Mouse (Mus musculus) megakaryocyte progenitor cell, adult 5-6 weeks (primary cell): ENCODE results near the gene Frmd8. TPM values are rescaled to one million over a fixed set of nuclear protein-coding genes. Genes with fewer than 3 reads are reported as not detected.
A peak's percentile ranks its signal among the peaks of the same experiment; 100 is the strongest.

Source experiments
- ATAC-seq: replicated peaks from 2 replicates; pipeline ENCODE4 v1.8.0; 2016; ENCODE audit warnings: mild to moderate bottlenecking, moderate TSS enrichment, inconsistent platforms; ENCODE audit not compliant: poor library complexity
- total RNA-seq, 2 experiments: library from RNA; stranded (forward) in 1 of 2; stranded (reverse) in 1 of 2; fragments of 157-497, 149-512 nt in 1 of 2; fragments of 200-1000 nt in 1 of 2; gene quantifications; 2 replicates each; pipeline versions ENCODE4 v1.2.3 to v1.2.4; 2015 to 2017

Gene Frmd8
- total RNA-seq, 2 experiments from 2014 or later, result 16.2 to 16.3 TPM

DNA sequence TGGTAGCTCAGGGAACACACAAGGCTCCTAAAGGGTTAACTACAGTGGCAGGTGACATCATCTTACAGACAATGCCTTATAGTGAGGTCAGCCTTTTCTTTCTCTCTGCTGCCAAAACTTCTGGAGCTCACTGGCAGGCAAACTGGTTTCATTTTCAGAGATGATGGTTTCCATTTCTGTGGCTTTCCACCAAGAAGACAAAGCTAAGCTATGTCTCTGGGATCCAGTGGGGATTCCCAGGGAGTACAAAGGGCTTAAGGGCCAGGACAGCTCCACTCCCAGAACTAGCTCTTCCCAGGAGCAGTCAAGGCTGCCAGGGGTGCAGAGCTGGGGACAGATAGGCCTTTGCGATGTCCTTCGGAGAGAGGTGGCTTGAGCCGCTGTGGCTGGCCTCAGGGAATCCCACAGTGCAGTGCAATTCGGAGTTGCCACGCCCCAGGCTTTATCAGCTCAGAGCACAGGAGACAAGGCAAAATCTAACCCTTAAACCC, 23.5 kb downstream of the Frmd8 start:
- ATAC-seq, result no peak

DNA sequence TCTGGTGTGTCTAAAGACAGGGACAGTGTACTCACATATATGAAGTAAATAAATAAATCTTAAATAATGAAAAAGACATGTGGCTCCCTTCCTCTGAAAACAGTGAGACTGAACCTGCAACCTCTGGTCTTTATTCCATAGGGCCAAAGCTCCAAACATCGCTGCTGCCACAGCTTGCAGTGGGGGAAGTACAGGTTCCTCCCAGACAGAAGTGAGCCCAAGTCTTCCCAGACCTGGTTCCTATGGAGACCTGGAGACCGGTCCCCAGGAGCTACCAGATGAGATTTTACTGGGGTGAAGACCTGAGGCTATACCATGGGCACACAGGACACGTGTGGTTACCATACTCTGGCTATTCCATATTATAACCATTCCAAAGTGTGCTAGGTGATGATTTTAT, 24.2 kb downstream of the Frmd8 start:
- no peak for ATAC-seq

DNA sequence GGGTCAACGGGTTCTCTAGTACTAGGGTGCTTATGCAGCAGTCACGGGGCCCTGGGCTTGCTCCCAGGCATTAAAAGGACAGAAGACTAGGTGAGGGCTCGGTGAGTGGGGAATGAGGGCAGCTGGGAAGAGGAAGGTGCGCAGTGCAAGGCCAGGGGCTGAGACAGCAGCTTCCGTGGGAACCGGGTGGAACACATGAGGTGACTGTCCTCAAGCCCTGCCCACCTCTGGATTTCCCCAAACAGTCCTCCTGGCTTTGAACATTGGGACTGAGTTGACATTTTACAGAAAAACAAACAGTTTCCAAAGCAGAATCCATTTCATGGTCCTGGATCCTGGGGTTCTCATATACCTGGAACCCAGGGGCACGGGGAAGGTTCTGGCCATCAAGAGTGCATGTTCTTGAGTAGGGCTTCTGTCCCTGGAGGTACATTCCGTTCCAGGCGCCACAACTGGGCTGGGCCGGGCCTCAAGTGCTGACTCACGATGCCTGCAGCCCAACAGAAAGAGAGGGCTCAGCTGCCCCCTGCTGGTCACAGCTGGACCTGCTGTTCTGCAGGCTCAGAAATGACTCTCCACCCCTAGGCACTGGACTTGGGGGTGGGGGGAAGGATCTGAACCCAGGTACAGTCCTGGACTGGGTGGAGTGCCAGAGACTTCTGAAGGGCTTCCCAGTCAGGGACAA, 25.1 kb downstream of the Frmd8 start:
- peak; percentile 49 for ATAC-seq

DNA sequence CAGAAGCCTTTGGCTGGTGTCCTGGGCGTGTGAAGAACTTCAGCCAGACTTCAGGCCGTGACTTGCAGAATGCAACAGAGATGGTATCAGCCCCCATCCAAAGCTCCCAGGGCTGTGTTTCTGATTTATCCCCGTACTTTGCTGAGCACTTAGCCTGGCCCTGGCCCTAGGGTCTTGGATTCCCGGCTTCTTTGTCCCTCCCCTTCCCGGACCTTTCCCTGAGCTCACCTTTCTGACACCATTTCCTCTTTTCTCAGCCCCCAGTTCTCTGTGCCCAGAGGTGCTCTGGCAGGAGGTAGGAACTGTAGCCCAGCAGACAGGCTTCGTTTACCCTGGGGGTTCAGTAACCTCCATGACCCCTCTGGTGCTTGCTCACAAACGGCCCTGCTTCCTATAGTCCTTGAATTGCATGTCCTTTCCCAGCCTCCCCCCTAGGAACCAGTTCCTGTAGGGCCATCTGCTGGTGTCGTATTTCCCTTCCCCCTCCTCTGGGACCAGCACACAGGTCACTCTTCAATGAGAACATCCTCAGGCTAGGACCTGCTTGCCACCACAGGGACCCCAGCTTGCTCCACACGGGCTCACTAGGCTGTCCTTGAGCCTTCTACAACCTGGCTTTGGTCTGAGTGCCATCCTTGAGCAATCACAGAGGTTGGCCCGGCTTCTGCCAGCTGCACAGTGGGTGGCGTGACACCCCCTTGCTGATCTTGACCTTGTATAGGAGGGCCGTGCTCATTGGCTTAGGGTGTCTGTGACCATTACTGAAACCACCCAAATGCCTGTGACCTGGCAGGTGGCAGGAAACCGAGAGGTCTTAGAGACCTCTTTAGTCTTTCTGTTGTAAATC, 26.0 kb downstream of the Frmd8 start:
- ATAC-seq, result no peak

DNA sequence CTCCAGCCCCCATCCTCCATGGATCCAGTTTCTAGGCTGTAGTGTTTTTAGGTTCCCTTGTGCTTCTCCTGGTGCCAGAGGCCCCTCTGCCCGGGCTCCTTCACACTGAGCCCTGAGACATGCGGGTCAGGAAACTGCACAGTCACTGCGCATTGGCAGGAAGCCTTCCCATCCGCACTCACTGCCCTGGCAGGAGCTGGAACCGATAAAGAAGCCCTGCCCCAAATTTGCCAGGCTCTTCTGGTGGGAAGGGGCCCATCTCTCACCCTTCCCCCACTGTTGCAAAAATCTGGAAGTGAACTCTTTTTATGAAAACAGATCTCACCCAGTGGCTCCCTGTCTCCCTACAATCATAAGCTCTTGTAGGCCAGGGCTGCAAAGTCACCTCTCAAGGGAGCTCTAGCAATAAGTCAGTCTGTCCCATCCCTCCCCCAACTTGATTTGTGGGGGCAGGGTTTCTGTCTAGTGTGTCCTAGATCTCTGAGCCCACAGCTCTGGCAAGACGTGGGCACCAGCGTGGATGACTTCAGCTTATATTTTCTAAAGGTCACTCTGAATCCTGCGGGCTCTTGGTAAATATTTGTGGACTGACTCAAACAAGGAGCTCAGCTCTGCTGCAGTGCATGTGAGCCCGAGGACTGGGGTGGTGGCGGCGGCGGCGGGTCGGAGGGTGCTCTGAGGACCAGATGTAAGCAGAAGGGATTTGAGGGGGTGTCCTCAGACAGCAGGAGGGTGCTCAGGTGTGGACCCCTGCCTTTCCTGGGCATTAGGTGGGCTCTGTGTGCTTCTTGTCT, 26.8 kb downstream of the Frmd8 start:
- 0 out of 2 replicates have a peak, but pooled peaks have one; percentile 12 for ATAC-seq

DNA sequence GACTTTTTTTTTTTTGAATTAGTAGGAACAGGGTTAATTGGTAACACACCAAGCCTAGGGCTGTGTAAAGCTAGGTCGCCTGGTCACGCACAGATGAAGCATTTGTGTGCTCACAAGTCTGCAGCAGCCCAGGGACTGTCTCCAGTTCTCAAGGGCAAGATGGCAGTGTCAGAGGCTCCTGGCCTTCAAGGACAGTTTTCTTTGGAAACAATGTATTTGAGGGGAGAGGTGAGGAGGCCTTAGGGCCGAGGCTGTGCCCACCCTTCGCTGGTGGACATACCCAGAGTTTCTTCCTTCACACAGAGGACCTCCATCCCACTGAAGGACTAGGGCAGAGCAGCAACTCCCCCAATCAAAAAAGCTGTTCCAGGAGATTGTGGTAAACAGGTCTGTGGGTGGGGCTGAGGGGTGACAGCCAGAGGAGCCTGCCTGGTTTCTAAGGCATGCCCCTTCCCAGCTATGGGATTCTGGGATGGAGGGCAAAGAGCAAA, 27.7 kb downstream of the Frmd8 start:
- ATAC-seq, result no peak

DNA sequence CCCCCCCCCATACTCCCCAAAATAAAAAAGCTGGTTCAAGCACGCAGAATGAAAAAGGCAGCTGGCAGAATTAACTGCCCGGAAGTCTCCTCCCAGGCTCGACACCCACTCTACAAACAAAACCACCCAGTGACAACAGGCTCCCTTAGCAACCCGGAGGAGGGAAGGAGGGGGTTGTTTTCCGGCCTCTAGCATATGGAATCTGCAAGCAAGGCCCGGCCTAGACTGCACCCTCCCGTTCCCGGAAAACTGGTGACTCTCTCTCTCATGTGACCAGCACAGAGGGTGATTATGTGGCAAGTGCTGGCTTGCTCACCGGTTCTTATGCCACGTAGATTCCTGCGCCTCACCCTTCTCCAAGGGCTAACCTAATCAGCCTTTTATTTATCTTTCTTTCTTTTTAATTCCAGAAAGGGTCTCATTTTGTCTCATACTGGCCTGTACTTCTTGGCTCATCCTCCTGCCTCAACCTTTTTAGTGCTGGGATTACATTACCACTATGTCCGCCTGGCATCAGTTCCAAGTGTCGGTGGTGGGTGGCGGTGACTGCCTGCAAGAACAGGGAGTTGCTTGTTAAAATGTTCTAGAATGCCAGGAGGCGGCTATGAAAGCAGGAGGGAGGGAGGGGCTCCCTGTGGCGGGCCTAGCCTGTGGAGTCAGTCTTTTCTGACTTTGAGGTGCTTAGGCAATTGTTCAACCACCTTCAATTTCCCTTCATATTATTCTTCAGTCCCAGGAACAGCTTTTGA, 28.3 kb downstream of the Frmd8 start:
- ATAC-seq, result peak; percentile 6

DNA sequence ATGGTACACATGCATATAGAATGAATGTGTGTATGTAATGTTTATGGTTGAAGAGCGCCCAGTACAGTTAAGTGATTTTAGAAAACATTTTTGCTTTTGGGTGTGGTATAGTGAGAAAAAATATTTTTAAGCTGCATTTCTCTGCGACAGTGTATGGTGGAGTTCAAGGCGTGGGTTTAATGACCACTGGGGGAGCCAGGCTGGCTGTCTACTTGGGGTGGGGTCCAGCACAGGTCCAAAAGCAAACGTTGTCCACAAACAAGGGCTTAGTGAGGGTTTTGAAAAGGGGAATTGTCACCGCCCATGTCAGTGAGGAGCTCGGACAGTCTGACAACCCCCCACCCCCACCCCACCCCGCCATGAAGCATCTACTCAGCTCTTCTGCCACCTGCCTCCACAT, 28.9 kb downstream of the Frmd8 start:
- ATAC-seq, result no peak

DNA sequence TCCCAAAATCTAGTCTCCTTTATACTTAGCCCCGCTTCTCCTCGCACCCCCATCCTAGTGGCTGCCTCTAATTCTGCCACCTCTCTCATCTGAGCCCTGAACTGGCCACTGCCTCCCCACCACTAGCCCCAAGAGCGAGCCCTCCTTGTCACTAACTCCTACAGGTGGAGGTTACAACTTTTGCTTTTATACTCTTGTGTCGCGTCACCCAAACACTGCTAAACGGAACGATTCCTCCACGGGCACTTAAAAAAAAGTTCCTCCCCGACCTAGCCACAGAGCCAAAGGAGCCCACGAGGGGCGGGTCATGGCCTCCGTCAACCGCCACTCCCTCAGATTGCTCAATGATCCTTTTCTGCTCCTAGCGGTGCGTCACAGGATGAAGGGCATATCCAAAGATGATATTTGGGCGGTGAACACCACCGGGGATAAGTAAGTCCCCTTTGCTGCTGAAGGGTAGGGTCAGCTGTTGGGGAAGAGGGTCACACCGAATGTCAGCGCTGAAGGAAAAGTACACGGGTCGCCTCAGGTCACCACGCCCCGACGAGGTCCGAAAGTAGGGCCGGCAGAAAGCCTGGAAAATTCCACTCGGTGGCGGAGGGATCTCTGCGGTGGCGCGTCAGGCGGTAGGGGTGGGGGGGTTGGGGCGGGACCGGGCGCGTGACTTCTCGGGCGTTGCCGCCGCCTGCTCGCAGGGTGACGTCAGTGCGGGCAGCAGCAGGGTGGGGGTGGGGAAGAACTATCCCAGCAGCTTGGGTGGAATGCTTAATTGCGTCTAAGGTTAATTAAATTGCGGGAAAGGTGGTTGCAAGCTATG, 29.5 kb downstream of the Frmd8 start:
- ATAC-seq, result peak; percentile 29

DNA sequence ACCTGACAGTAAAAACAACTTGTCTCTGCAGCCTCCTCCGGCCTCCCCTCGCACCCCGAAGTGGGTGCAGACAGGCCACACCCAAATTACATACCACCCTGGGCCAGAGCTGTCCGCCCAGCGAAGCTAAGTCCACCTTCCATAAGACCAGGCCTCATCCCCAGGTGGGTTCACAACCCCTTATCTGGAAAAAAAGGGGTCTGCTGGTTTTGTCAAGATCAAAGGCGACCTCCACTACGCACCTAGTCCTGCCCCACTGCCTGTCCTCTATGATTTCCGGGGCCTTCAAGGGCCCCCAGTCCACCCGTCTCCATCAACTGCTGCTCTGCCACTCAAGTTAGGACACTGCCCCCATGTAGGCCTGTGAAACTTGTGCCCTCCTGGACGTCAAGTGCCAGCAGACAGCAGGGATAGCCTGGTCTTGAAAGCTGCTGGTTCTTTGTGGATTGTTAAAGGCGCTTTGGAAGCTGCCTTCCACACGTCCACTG, 30.2 kb downstream of the Frmd8 start:
- ATAC-seq, result peak; percentile 12

DNA sequence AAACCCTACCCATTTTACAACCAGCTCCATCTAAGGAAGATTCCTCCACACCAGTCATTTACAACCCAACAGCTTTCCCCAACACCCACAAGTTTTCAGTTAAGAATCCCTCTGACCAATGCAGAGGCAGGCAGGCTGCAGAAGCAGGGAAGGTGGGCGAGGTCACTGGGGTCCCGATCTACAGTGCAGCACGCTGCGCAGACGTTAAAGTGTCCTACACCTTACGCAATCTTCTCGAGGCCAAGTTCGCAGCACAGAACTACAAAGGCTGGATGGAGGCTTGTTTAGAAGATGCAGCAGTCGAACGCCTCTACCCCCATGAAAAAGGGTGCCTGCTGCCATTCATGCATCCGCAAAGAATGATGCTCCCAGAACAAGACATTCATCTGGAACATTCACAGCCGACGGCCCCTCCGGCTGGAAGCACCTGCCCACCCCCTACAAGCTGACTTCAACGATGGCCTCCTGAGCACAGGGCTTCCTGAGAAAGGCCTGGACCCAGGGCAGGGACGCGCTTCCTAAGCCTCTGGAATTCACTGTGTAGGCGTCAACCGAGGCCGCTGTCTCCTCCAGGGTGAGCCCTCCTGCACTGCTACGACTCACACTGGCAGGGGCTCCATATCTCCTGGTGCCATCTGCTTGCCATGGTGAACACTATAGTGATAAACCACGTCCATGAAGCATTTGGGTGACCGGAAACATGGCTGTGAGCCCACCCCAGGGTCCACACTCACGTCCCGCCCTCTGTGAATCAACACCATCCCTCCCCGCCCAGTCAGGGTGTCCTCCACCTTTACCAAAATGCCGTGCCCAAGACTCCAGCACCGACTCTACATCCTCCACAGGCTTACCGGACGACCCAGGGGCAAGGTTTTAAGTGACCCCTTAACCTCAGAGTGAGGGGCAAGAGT, 31.0 kb downstream of the Frmd8 start:
- ATAC-seq, result 0 out of 2 replicates have a peak, but pooled peaks have one; percentile 2

DNA sequence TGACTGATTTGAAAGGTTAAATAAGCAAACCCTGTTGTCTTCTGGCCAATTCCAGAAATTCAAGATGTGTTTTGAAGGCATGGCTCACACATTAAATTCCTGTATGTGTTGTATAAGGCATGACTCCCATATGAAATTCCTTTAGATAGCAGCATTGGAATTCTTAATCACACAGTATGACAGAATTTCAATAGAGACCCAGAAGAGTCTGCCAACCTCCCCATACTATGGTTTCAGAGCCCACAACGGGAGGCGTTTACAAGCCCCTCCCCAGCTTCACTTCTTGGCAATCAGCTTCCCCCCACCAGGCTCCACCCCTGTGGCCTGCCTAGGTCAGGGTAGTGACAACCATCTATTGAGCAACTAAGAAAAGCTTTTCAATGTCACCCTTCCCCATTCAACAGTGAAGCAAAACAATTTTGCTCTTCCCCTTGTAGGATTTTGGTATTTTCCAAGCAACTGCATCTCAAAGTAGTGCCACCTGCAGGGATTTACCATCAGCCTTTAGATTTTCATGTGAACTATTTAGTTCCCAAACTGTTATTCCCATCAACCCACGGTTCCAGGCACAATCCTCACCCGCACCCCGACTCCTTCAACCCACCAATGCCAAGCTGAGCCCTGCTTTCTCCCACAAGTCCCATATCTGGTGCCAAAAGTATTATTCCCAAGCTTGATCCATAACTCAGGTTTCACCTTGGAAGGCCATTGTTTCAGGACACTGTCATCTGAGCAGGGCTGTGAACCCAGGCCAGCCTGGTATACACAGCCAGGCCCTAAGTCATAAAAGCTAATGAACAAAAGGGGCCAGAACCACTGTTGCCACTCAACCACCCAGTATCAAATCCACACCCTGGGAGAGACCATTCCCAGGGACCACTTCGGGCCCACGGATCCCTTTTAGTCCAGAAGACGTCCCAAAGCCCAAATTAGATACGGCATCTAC, 32.0 kb downstream of the Frmd8 start:
- no peak for ATAC-seq

DNA sequence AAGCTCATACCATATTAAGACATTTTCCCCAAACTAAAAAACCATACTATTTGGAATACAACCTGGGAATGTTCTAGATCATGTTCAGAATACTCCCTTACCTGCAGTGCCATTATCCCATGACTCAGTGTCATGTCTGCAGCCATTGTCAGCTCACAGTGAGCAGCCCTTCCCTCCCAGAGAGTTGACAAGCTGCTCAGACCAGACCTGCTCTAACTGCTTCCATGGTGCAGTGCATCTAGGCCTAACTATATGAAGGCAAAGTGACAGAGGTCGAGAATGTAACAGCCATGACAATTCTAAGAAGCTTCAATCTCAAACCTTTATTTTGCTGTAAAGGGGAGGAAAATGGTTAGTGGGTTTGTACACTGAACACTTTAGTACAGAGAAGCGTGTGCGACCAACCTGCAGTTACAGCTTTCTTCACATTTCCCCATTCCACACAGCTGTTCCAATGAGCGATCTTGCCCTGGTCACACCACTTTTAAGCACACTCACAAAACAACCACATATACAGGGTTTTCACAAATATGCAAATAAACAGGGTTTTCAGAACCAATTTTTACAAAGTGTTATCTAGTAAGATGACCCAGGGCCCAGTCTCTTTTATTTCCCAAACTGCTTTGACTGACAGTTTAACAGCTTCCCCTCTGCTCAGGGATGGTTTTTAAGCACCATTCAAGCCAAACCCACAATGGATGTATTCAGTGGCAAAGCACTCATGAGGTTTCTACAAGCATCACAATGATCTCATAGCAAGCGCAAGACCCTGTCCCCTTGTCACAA, 32.9 kb downstream of the Frmd8 start:
- no peak for ATAC-seq

DNA sequence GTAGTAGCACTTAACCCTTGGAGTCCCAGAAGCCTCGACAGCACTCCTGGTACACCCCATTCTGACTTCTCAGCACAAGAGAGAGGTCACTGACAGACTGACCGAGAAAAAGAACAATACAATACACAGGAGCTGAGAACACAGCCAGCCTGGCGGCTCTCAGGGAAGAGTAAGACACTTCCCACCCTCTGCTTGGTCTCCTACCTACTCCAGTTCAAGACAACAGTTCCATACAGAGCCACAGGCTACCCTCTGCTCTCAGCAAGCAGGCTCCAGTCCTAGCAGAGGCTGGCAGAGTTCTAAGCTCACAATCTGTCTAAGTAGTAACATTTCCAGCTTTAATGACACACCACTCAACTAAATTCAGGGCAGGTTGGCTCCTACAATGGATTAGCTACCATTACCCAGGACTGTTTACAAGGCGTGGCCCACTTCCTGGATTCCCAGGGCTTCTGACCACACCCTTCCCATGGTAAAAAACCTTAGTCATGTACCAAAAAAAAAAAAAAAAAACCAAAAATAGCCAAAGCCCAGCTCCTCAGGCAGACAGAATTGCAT, 33.6 kb downstream of the Frmd8 start:
- ATAC-seq, result no peak

DNA sequence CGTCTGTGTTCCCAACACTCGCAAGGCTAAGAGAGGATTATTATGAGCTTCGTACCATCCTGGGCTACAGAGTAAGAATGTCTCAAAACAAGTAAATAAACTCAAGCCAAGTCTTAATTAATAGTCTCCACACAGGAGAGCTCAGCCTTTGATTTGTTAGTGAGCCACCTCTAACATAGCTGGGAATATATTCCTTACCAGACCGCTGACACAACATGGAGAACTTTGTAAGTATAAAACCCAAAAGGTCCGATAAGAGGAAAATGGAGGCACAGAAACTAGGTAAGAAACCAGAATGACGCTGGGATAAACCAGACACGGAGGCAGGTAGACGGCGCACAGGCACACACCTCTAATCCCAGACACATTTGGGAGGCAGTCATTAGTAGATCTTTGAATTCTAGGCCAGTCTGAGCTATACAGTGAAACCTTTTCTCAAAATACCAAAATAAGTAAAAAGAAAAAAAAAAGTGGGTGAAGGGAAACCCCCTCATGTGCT, 34.1 kb downstream of the Frmd8 start:
- no peak for ATAC-seq
